Mouse (Mus musculus): Measurements from ENCODE around the gene Nop10. TPM values are rescaled to one million over a fixed set of nuclear protein-coding genes. Genes with fewer than 3 reads are reported as not detected.

The Nop10 gene
- total RNA-seq, 4 experiments from 2014 or later, result 57.1 to 65.3 (median 63.2) TPM

Other genes with a start within 250 kb of the Nop10 start
- gene Olfr1310, start 249.2 kb upstream of the Nop10 start, total RNA-seq (2022), result not detected
- not detected for gene Olfr1311, start 237.5 kb upstream of the Nop10 start, total RNA-seq (2022)
- gene Olfr1312, start 211.7 kb upstream of the Nop10 start, total RNA-seq (2022), result not detected
- not detected for gene Olfr1313, start 184.1 kb upstream of the Nop10 start, total RNA-seq (2022)
- not detected for gene Olfr1314, start 165.1 kb upstream of the Nop10 start, total RNA-seq (2022)
- gene Olfr1315-ps1, start 146.5 kb upstream of the Nop10 start, total RNA-seq (2022), result not detected
- gene Olfr1316, start 126.9 kb upstream of the Nop10 start, total RNA-seq (2022), result not detected
- gene Olfr1317, start 121.6 kb upstream of the Nop10 start, total RNA-seq (2022), result not detected
- gene Olfr1318, start 107.7 kb upstream of the Nop10 start, total RNA-seq (2022), result not detected
- gene Lpcat4, start 22.5 kb upstream of the Nop10 start, total RNA-seq (2022), result 1 to 10 TPM; 2.6 to 3.6 (median 2.8) TPM
- gene Nutm1, start 2.6 kb upstream of the Nop10 start, total RNA-seq (2022), result not detected
- gene Slc12a6, start 3.9 kb downstream of the Nop10 start, total RNA-seq (2022), result 10 to 100 TPM; 28.2 to 35.4 (median 31.2) TPM
- gene Gm21985, start 4.4 kb downstream of the Nop10 start, total RNA-seq (2022), result 1 to 10 TPM in 2 of 4 experiments, under 1 TPM in 2; 0.49 to 2.4 (median 0.91) TPM
- 10 to 100 TPM; 66.5 to 73.6 (median 70.5) TPM for gene Emc4, start 106.1 kb downstream of the Nop10 start, total RNA-seq (2022)
- gene Katnbl1, start 117.3 kb downstream of the Nop10 start, total RNA-seq (2022), result 1 to 10 TPM; 3.6 to 4.4 (median 4.1) TPM
- 10 to 100 TPM; 15.8 to 17.0 (median 16.4) TPM for gene Emc7, start 193.1 kb downstream of the Nop10 start, total RNA-seq (2022)
- gene Chrm5, start 218.8 kb downstream of the Nop10 start, total RNA-seq (2022), result not detected
- gene Aven, start 231.0 kb downstream of the Nop10 start, total RNA-seq (2022), result 10 to 100 TPM; 16.7 to 19.1 (median 18.9) TPM

All from heart, adult 8-10 months (tissue).